Mouse (Mus musculus) CH12.LX (cell line): ENCODE data around the gene Dctn1.

Experiments used
- CTCF ChIP-seq, 2 experiments: IDR thresholded peaks in 1 of 2; conservative IDR thresholded peaks in 1 of 2; 2 replicates each; pipeline ENCODE4 v1.5.1; 2011 to 2012; ENCODE audit warnings: low read depth in 2 of 2, low read length in 2 of 2, improper control_type of control experiment in 1 of 2, inconsistent platforms in 1 of 2, mild to moderate bottlenecking in 1 of 2, moderate library complexity in 1 of 2
- EP300 ChIP-seq: IDR thresholded peaks from 2 replicates; pipeline ENCODE4 v1.6.1; 2011; ENCODE audit warnings: low read length, improper control_type of control experiment
- MEF2A ChIP-seq: IDR thresholded peaks from 2 replicates; pipeline ENCODE4 v1.6.1; 2014; ENCODE audit warnings: low read depth, mild to moderate bottlenecking, inconsistent platforms, low read length, improper control_type of control experiment, borderline replicate concordance
- MXI1 ChIP-seq: IDR thresholded peaks from 2 replicates; pipeline ENCODE4 v1.6.1; 2011; ENCODE audit warnings: mild to moderate bottlenecking, low read depth, low read length, improper control_type of control experiment
- TCF12 ChIP-seq: IDR thresholded peaks from 2 replicates; pipeline ENCODE4 v1.6.1; 2014; ENCODE audit warnings: low read depth, mild to moderate bottlenecking, inconsistent platforms, low read length, improper control_type of control experiment

- no peak for TF ChIP-seq CTCF (conservative IDR thresholded peaks at IDR 0.05 in 1 of 2, IDR thresholded peaks at IDR 0.05 in 1 of 2; ENCODE audit: low read depth in 2 of 2, low read length in 2 of 2)
- no peak for TF ChIP-seq MXI1
- TF ChIP-seq EP300 = no peak
- no peak for TF ChIP-seq TCF12
- no peak for TF ChIP-seq MEF2A
Measured at GRCm38 (mm10) chr6:83208050-83208400, 42.3 kb downstream of the Dctn1 start.
